Mouse (Mus musculus): ENCODE data around the gene Camk1.

Gene Camk1

GRCm38 (mm10) chr6:113343177-113344092, at the start of gene Camk1:
TSS of gene Camk1 (minus strand) at chr6:113343984.
- DNase-seq (ENCODE audit: low read depth, low spot score): peak; percentile 81

- DNase-seq (ENCODE audit: low read depth, low spot score): no peak
Measured at GRCm38 (mm10) chr6:113392387-113393071, 48.7 kb upstream of the Camk1 start.

- DNase-seq (ENCODE audit: low read depth, low spot score): no peak
Measured at GRCm38 (mm10) chr6:113392015-113392386, 48.2 kb upstream of the Camk1 start.

- DNase-seq (ENCODE audit: low read depth, low spot score): no peak
Measured at GRCm38 (mm10) chr6:113390715-113391114, 46.9 kb upstream of the Camk1 start.

- DNase-seq (ENCODE audit: low read depth, low spot score): no peak
Measured at GRCm38 (mm10) chr6:113388960-113389359, 45.2 kb upstream of the Camk1 start, which contains the start of gene Ttll3. TSS of gene Ttll3 (plus strand) at chr6:113389260.

GRCm38 (mm10) chr6:113386025-113386424, 42.2 kb upstream of the Camk1 start:
- no peak for DNase-seq (ENCODE audit: low read depth, low spot score)

GRCm38 (mm10) chr6:113385160-113385714, 41.5 kb upstream of the Camk1 start:
- no peak for DNase-seq (ENCODE audit: low read depth, low spot score)

GRCm38 (mm10) chr6:113384351-113384927, 40.7 kb upstream of the Camk1 start:
- no peak for DNase-seq (ENCODE audit: low read depth, low spot score)

- no peak for DNase-seq (ENCODE audit: low read depth, low spot score)
Measured at GRCm38 (mm10) chr6:113380480-113380879, 36.7 kb upstream of the Camk1 start.

- no peak for DNase-seq (ENCODE audit: low read depth, low spot score)
Measured at GRCm38 (mm10) chr6:113379246-113379645, 35.5 kb upstream of the Camk1 start.

- peak; percentile 94 for DNase-seq (ENCODE audit: low read depth, low spot score)
Measured at GRCm38 (mm10) chr6:113377496-113378385, 34.0 kb upstream of the Camk1 start, which contains the start of the genes Tada3 and Arpc4. TSS of gene Tada3 (minus strand) at chr6:113377883. TSS of gene Arpc4 (plus strand) at chr6:113378115.

GRCm38 (mm10) chr6:113377172-113377495, 33.4 kb upstream of the Camk1 start:
- no peak for DNase-seq (ENCODE audit: low read depth, low spot score)

GRCm38 (mm10) chr6:113373491-113373890, 29.7 kb upstream of the Camk1 start:
- DNase-seq (ENCODE audit: low read depth, low spot score): no peak

GRCm38 (mm10) chr6:113370194-113370929, 26.6 kb upstream of the Camk1 start:
- no peak for DNase-seq (ENCODE audit: low read depth, low spot score)

GRCm38 (mm10) chr6:113368577-113368976, 24.8 kb upstream of the Camk1 start:
- DNase-seq (ENCODE audit: low read depth, low spot score): no peak

- no peak for DNase-seq (ENCODE audit: low read depth, low spot score)
Measured at GRCm38 (mm10) chr6:113368124-113368523, 24.3 kb upstream of the Camk1 start.

- no peak for DNase-seq (ENCODE audit: low read depth, low spot score)
Measured at GRCm38 (mm10) chr6:113367574-113367973, 23.8 kb upstream of the Camk1 start.

GRCm38 (mm10) chr6:113366639-113367038, 22.9 kb upstream of the Camk1 start:
- DNase-seq (ENCODE audit: low read depth, low spot score): no peak

GRCm38 (mm10) chr6:113364518-113365135, 20.8 kb upstream of the Camk1 start:
- DNase-seq (ENCODE audit: low read depth, low spot score): no peak

- no peak for DNase-seq (ENCODE audit: low read depth, low spot score)
Measured at GRCm38 (mm10) chr6:113362241-113362640, 18.5 kb upstream of the Camk1 start.

Data from skeletal muscle tissue, adult 2 months (tissue).